Mouse (Mus musculus) heart, postnatal 10 days (tissue): ENCODE data around the gene Twsg1. TPM values are rescaled to one million over a fixed set of nuclear protein-coding genes. Genes with fewer than 3 reads are reported as not detected.

ENCODE experiments used
- DNase-seq, 2 experiments: peaks; one replicate each; pipeline ENCODE4 v3.0.0; 2021
- intact Hi-C: fragments of 180-260 bp; cut with DNase I; formaldehyde crosslinking; loops from one replicate; pipeline ENCODE4 v1.15.1; 2025
- total RNA-seq, 2 experiments: library from RNA; stranded (reverse); gene quantifications; 2 replicates each; pipeline ENCODE4 v1.2.3; 2021

Twsg1 gene
- total RNA-seq, 2 experiments from 2014 or later: 67.5 to 71.5 TPM

DNA sequence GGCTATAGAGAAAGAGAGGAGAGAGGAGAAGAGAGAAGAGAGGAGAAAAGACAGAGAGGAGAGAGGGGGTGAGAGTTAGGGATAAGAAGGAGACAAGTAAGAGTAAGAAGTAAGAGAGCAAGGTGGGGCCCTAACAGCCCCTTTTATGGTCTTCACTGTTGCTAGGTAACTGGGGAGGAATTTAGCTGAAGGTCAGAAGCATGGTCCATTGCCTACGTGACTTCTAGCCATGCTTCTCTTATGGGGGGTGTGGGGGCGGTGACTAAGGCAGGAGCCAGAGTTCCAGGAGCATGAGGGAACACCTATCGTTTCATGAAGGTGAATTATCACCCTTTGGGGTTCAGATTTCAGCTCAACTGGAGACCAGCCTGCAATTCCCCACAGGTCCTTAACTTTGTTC is 55.0 kb downstream of the Twsg1 start:
- intact Hi-C loops: no loop called here

DNA sequence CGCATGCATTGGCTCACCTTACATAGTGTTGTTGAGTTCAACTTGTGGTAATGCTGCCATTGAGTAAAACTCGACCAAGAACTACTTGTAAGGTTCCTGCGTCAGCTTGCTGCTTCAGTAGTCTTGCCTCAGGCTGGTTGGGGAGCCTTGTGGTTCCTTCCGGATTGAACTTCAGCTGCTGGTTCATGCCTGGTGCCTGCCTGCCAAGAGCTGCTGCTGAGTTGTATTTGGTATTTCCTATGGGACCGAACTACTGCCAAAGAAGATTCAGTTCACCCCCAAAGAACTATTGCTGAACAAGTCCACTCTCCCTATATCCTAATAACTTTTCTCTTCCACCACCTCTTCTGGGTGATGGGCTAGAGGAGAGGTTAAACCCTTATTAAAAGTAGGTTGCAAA is 61.5 kb downstream of the Twsg1 start:
- intact Hi-C loops: no loop called here
- DNase-seq: no peak

More for the DNA sequence above, 55.0 kb downstream of the Twsg1 start:
- DNase-seq: no peak

DNA sequence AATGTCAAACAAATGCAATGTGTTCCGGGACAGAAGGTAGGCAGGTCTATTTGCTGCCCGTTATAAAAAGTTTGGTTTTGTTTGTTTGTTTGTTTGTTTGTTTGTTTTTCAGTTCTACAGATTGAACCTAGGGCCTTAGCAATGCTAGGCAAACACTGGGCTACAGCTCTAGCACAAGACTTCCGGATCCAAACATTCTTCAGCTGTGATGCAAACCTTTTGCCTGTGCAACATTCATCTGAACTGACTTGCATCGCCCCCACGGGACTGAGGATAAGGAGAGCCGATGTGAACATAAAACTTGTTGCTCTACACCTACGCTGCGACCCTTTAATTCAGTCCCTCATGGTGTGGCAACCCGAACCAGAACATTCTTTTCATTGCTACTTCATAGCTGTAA is 64.5 kb downstream of the Twsg1 start:
- intact Hi-C loops: no loop called here
- peak; percentile 37 to 45 for DNase-seq

DNA sequence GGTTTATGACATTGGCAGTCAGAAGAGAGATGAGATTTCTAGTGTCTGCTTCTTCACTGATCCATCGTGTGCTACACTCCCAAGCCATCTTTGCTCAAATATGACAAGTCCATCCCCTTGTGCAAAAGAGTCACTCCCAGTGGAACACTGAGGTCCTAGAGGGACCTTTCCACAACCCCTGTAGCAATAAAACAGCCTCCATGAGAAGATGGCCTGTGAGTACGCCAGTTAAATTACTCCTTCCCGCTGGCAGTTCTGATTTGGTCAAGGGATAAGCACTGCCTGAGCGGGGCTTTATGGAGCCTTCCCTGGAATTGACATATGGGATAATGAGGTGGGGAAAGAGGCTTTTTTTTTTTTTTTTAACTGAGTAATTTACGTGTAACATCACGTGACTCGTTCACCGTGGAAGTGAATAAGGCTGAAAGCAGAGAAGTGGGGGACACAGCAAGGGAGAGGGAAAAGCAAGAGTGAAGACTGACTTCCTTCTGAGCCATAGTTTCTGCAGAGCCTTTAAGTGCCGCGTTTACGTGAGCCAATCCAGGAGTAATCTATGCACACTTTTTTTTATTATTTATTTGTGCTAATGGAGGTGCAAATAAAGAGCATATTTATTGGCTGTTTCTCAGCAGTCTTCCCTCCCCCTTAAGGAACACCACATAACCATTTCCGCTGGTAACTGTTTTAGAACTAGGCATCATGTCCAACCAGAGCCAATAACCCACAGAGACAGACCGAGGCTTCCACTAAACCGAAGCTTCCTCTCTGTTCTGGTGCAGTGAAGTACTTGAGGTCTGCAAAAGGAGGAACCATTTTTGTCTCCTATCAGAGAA is 65.1 kb downstream of the Twsg1 start, which contains the start of gene Ralbp1:
Gene Ralbp1 (minus strand): TSS at position 102 of the 833 bp plus-strand sequence.
- peak; percentile 43 to 61 for DNase-seq
- intact Hi-C loops: loop anchor here (2.0 kb wide), 1 partner anchor 65 kb away; the partner anchor contains the start of gene Twsg1

DNA sequence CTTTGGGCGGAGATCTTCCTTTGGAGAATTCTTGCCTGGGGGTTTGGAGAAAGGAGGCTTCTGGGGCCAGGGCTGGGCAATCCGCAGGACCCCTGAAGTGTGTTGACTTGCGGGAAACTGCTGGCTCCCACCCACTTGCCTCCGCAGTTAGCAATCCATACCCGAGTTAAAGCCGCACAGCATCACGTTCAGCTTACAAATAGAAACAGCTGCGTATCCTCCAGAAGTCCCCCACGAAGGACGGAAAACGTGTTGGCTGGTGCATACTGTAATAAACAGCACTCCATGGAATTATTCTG is 65.7 kb downstream of the Twsg1 start:
- intact Hi-C loops: loop anchor here (2.0 kb wide), 1 partner anchor 65 kb away; the partner anchor contains the start of gene Twsg1
- DNase-seq: no peak

DNA sequence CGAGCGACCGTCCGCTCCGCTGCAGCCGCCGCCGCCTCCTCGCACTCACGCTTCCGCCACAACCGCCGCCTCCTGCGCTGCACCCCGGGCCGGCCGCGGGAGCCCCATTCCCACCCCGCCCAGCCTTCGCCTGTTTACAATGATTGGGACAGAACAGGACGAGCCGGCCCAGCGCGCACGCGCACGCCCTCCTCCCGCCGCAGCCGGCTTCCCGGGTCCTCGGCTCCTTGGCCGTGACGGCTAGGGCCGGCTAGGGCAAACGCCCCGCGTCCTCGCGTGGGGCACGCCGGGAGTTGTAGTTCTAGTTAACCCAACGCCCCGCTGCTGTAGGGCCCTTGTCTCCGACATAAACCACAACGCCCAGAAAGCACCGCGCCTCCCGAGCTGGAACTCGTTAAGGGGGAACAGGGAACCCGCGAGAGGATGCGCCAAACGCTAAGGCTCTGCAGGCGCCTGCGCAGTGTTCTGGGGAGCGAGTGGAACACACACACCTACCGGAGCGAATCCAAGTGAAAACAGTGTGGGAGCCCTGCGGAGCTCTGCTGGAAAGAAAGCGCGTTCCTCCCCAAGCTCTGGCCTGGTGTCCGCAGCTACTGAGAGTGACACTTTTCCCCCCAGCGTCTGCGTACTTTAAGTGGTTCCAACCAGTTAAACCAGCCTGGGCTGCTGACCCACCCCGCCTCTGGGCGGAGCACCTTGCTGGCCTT is 66.2 kb downstream of the Twsg1 start:
- peak; percentile 100 for DNase-seq
- intact Hi-C loops: loop anchor here (2.0 kb wide), 1 partner anchor 66 kb away; the partner anchor contains the start of gene Twsg1

DNA sequence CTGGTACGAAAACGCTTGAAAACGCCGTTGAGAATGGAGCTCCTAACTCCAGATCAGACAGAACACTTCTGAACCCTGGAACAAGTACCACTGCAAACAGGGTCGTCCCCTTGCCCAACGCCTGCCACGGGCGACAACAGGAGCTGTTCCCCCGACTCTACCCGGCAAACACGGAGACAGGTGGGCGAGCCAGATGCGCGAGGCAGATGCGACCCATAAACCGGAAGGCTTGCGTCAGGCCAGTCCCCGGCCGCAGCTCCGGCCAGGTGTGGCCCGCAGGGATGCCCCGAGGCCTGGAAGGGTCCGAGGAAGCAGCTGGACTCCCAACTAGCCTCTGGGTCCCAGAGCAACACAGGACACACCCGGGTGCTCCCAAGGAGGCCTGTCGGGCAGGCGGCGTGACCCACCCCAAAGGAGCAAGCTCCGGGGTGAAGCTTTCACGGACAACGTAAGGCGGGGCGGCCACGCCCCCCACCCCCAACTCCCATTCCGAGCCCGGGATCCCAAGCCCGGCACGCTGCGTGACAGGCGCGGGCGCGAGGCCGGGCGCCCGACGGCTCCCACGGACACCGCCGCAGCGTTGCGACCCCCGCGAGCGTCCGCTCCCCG is 66.9 kb downstream of the Twsg1 start:
- intact Hi-C loops: loop anchor here (2.0 kb wide), 1 partner anchor 67 kb away; the partner anchor contains the start of gene Twsg1
- DNase-seq: no peak

DNA sequence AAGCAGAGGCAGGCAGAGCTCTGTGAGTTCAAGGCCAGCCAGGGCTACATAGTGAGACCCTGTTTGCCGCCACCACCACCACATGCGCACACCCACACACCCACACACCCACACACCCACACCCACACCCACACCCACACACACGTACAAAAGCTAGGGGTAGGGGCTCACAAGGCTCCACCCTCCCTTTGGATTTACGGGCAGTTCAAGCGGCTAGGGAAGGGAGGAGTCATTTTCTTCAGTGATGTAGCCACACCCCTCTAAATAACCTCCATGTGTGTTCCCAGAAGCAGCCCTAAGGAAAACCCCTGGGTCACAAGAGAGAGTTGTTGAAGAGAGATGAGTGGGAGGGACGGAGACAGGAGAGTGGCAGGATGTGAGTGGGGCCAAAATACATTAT is 74.0 kb downstream of the Twsg1 start:
- no peak for DNase-seq
- intact Hi-C loops: no loop called here

DNA sequence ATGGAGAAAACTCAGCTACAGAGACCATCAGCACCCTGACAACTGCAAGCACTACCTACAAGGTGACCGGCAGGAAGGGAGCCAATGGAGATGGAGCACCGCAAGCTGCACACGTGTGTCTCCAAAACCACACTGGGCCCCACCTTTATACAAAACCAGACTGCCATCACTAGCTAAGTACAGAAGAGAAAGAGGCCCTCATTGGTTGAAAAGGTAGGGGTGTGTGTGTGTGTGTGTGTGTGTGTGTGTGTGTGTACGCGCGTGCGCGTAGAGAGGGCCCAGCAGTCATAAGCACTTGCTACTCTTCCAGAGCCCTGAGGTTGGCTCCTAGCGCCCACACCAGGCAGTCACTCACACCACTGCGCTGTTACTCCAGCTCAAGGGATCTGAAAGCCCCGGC is 77.2 kb downstream of the Twsg1 start:
- intact Hi-C loops: no loop called here
- no peak for DNase-seq

DNA sequence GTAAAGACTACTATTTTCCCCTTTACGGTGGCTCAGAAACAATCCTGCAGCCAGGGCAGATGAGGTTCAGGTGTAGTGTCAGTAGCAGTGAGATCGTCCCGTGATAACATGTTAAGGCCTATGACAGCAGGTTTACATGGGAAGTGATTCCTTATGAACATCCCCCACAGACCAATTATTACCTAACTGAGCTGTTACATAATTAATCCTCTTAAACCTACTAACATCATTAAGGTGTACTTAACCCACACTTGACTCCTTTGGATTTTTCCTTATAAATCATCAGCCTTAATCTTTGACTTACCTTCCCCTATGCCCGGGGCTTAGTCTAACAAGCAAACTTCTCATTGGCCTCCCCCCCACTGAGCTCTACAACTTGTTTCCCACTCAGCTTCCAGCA is 77.9 kb downstream of the Twsg1 start:
- intact Hi-C loops: no loop called here
- DNase-seq: no peak

DNA sequence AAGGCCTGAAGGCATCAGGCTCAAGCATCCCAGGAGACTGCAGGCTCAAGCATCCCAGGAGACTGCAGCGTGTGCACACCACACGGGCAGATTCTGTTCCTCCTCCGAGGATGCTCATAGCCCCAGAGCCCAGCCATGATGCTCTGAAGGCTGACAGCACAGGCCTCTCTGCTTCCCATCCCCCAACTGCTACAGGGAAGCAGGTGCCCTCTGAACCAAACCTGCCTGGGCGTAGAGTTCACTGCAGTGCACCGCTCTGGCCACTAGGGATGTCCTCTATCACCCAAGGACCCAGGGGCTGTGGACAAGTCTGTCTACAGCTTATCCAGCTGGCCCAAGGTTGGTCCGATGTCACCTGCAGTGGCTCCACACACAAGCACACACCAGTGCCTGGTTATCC is 78.4 kb downstream of the Twsg1 start:
- intact Hi-C loops: no loop called here
- DNase-seq: peak; percentile 29 to 49

DNA sequence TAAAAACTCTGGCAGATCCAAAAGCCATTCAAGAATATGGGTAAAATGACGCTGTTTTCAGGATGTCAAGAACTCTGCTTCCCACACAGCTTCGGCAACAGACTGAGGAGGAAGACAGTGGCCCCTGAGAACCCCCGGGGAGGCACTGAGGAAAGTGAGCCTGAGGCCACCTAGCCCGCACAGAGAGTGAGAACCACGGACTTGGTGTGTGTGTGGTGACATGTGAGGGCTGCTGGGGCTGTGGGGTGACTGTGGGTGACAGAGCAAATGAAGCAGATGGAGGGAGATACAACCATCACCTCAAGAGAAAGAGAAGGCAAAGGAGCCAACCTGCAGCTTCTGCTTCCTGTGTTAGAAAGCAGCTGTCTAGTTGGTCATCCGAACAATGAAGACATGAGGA is 79.0 kb downstream of the Twsg1 start:
- DNase-seq: no peak
- intact Hi-C loops: no loop called here

Other genes starting within 250 kb of the Twsg1 start
- gene Rab31, start 178.5 kb downstream of the Twsg1 start, total RNA-seq: 10 to 100 TPM; 42.9 to 46.5 TPM
- gene Ppp4r1, start 168.7 kb downstream of the Twsg1 start, total RNA-seq: 10 to 100 TPM; 73.8 to 81.2 TPM
- gene Ralbp1, start 65.4 kb downstream of the Twsg1 start, total RNA-seq: 10 to 100 TPM; 30.7 to 38.1 TPM
- 10 to 100 TPM; 16.6 to 18.6 TPM for gene Ankrd12, start 125.9 kb upstream of the Twsg1 start, total RNA-seq
- gene Ndufv2, start 150.3 kb upstream of the Twsg1 start, total RNA-seq: 1,000 to 10,000 TPM in 1 of 2 experiments, 100 to 1,000 TPM in 1; 990 to 1,025 TPM
- 10 to 100 TPM; 22.6 to 25.8 TPM for gene Washc1, start 160.3 kb upstream of the Twsg1 start, total RNA-seq
- 1 to 10 TPM; 2.9 to 4.3 TPM for gene Ddx11, start 172.3 kb upstream of the Twsg1 start, total RNA-seq